Mouse (Mus musculus): Measurements from ENCODE around the gene Unc5a. TPM values are rescaled to one million over a fixed set of nuclear protein-coding genes. Genes with fewer than 3 reads are reported as not detected.

The Unc5a gene
- polyA plus RNA-seq, 1 experiment from 2014 or later, result 12.3 TPM

DNA sequence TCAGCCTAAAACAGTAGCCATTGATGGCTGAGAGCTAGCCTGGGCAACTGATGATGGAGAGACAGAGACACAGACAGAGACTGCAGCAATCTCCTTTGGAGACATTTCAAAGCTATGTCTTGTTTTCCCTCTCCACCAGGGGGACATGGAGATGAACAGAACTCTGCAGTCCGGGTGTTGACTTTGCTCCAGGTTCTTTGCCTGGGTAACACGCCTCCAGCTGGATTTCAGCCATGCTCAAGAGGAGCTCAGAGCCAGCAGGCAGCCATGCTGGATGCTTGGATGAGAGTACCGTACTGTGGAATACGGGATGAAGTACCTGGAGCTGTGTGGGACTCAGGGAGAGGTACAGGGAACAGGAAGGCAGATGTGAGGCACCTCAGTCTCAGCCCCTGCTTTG, 22.6 kb upstream of the Unc5a start:
- ATAC-seq, result no peak
- 54% methylated on average over 4 of the region's 4 CpGs for WGBS
- Histone ChIP-seq H3K9ac (ENCODE audit: low read depth, low read length) (no peak overlapping the region), H3K27me3 (replicated peaks; ENCODE audit: control insufficient read depth, insufficient read depth, low read length) (no peaks in the 10 kb centered on the region), H3K27ac (ENCODE audit: low read depth, low read length) (no peak overlapping the region), H3K36me3 (ENCODE audit: control insufficient read depth, insufficient read depth, low read length) (no peaks in the 10 kb centered on the region), H3K4me1 (ENCODE audit: control insufficient read depth, insufficient read depth, low read depth, low read length) (no peaks in the 10 kb centered on the region; the same call in 1 of the 2 replicates), H3K9me3 (ENCODE audit: control insufficient read depth, low read length) (no peaks in the 10 kb centered on the region), H3K4me3 (ENCODE audit: low read length) (no peak overlapping the region), H3K4me2 (ENCODE audit: low read length) (no peak overlapping the region)

DNA sequence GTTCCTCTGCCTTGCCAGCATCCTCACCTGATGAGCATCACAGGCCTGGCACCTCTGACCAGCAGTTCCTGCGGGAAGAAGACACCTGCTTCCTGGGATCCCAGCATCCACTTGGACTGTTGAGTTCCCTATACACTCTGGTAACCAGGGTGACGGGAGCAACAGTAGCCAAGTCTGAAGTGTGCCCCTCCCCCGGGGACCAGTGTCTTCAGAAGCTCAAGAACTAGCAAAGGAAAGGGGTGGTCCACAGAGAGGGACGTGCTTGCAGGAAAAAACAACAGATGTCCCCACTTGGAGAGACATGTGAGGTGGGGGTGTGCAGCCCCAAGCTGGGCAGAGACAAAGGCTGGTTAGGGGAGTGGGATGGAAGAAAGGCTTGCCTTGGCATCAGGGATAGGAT, 19.1 kb upstream of the Unc5a start:
- no peaks in the 10 kb centered on the region for H3K9me3 ChIP-seq (ENCODE audit: control insufficient read depth, low read length)
- no peaks in the 10 kb centered on the region; the same call in none of the 2 replicates for H3K4me1 ChIP-seq (ENCODE audit: control insufficient read depth, insufficient read depth, low read depth, low read length)
- no peak overlapping the region for H3K4me3 ChIP-seq (ENCODE audit: low read length)
- ATAC-seq, result peak; percentile 41; the same call in 1 of the 2 replicates
- no peaks in the 10 kb centered on the region for H3K36me3 ChIP-seq (ENCODE audit: control insufficient read depth, insufficient read depth, low read length)
- no peak overlapping the region for H3K27ac ChIP-seq (ENCODE audit: low read depth, low read length)
- H3K4me2 ChIP-seq (ENCODE audit: low read length), result no peak overlapping the region
- WGBS, result 26% methylated on average over 4 of the region's 4 CpGs
- no peaks in the 10 kb centered on the region for H3K27me3 ChIP-seq (replicated peaks; ENCODE audit: control insufficient read depth, insufficient read depth, low read length)
- no peak overlapping the region for H3K9ac ChIP-seq (ENCODE audit: low read depth, low read length)

DNA sequence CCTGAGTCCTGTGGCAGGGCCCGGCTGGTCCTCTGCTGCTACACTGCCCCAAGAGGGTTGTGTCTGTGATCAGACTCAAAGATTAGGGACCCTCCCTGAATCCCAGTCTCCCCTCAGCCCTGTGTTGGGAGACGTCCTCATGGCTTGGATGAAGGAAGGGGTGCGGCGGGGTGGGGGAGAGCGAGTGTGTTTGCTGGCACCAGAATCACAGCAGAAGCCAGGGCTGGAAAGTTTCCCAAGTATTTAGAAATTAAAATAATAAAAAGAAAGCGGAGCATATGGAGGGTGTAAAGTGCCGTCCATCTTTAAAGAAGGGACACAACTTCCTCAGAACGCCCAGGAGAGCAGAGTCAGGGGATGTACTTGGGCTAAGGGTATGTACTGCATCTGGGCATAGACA, 14.3 kb upstream of the Unc5a start:
- H3K36me3 ChIP-seq (ENCODE audit: control insufficient read depth, insufficient read depth, low read length), result no peaks in the 10 kb centered on the region
- no peaks in the 10 kb centered on the region for H3K27me3 ChIP-seq (replicated peaks; ENCODE audit: control insufficient read depth, insufficient read depth, low read length)
- no peak for ATAC-seq
- peaks cover 4% of the 10 kb centered on the region for H3K4me1 ChIP-seq (ENCODE audit: control insufficient read depth, insufficient read depth, low read depth, low read length)
- H3K4me3 ChIP-seq (ENCODE audit: low read length), result no peak overlapping the region
- no peak overlapping the region for H3K27ac ChIP-seq (ENCODE audit: low read depth, low read length)
- H3K9ac ChIP-seq (ENCODE audit: low read depth, low read length), result no peak overlapping the region
- H3K9me3 ChIP-seq (ENCODE audit: control insufficient read depth, low read length), result no peaks in the 10 kb centered on the region
- WGBS, result 64% methylated on average over 8 of the region's 8 CpGs
- no peak overlapping the region for H3K4me2 ChIP-seq (ENCODE audit: low read length)

DNA sequence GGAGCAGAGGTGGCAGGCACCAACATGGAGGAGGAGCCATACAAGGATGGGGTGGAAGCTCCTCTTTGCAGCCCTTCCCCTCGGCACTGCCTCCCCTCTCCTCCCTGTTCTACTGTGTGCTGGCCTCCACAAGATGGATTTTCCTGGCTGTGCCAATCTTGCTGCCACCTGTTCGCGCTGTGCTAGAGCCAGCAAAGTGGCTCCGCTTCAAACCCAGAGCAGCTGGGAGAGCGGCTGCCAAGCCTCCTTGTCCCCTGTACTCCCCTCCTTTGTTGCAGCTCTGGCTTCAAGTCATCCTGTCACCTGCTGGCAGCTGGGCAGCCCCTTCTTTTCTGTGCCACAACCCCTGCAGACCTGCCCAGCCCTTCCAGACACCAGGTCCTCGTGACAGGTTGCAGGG, 13.0 kb upstream of the Unc5a start:
- Histone ChIP-seq H3K27me3 (replicated peaks; ENCODE audit: control insufficient read depth, insufficient read depth, low read length) (no peaks in the 10 kb centered on the region), H3K4me2 (ENCODE audit: low read length) (no peak overlapping the region), H3K36me3 (ENCODE audit: control insufficient read depth, insufficient read depth, low read length) (no peaks in the 10 kb centered on the region), H3K9me3 (ENCODE audit: control insufficient read depth, low read length) (no peaks in the 10 kb centered on the region), H3K4me1 (ENCODE audit: control insufficient read depth, insufficient read depth, low read depth, low read length) (peaks cover 4% of the 10 kb centered on the region), H3K9ac (ENCODE audit: low read depth, low read length) (no peak overlapping the region), H3K4me3 (ENCODE audit: low read length) (no peak overlapping the region), H3K27ac (ENCODE audit: low read depth, low read length) (no peak overlapping the region)
- 47% methylated on average over 6 of the region's 6 CpGs for WGBS
- peak; percentile 80 for ATAC-seq

DNA sequence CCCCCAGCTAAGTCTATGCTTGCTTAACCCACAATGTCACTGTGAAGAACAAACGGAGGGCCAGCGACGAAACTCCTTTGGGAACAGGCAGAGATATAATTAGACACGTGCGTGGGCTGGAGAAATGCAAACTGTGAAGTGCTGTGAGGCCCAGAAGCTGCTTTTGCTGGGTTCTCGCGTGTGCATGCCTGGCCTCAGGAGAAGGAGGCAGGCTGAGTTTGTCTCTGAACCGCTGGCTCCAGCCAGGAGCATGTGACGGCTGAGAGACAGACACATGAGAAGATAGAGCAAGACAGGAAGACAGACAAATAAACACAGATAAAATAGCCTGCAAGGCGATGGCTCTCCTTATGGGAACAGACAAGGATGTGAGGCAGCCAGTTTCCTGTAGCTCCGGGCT, 11.3 kb upstream of the Unc5a start:
- H3K4me1 ChIP-seq (ENCODE audit: control insufficient read depth, insufficient read depth, low read depth, low read length), result peaks cover 11% of the 10 kb centered on the region

DNA sequence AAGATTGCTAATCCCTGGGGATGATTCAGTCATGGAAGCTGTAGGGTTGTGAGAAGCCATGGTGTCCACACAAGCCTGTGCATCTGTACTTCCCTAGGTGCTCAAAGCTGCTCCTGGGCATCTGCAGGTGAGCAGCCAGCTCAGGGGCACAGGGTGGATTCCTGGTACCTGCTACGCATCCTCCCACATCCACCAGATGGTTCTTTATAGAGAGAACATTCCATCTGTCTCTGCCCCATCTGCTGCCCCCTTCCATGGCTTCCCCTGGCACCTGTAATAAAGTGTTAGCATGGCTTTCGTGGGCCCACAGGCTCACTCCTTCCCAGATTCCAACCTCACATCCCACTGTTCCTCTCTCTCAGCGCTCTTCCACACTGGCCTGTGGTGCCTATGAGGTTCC, 10.7 kb upstream of the Unc5a start:
- Histone ChIP-seq H3K4me1 (ENCODE audit: control insufficient read depth, insufficient read depth, low read depth, low read length) (peaks cover 11% of the 10 kb centered on the region), H3K27ac (ENCODE audit: low read depth, low read length) (no peak overlapping the region), H3K27me3 (replicated peaks; ENCODE audit: control insufficient read depth, insufficient read depth, low read length) (no peaks in the 10 kb centered on the region), H3K9me3 (ENCODE audit: control insufficient read depth, low read length) (no peaks in the 10 kb centered on the region), H3K4me2 (ENCODE audit: low read length) (no peak overlapping the region), H3K4me3 (ENCODE audit: low read length) (no peak overlapping the region), H3K36me3 (ENCODE audit: control insufficient read depth, insufficient read depth, low read length) (no peaks in the 10 kb centered on the region), H3K9ac (ENCODE audit: low read depth, low read length) (no peak overlapping the region)
- no peak for ATAC-seq
- 90% methylated on average over 3 of the region's 3 CpGs for WGBS

More for the DNA sequence above, 11.3 kb upstream of the Unc5a start:
- Histone ChIP-seq H3K36me3 (ENCODE audit: control insufficient read depth, insufficient read depth, low read length) (no peaks in the 10 kb centered on the region), H3K27ac (ENCODE audit: low read depth, low read length) (no peak overlapping the region), H3K27me3 (replicated peaks; ENCODE audit: control insufficient read depth, insufficient read depth, low read length) (no peaks in the 10 kb centered on the region), H3K9me3 (ENCODE audit: control insufficient read depth, low read length) (no peaks in the 10 kb centered on the region), H3K4me3 (ENCODE audit: low read length) (no peak overlapping the region), H3K9ac (ENCODE audit: low read depth, low read length) (no peak overlapping the region), H3K4me2 (ENCODE audit: low read length) (no peak overlapping the region)
- no peak for ATAC-seq
- WGBS, result 52% methylated on average over 11 of the region's 11 CpGs

DNA sequence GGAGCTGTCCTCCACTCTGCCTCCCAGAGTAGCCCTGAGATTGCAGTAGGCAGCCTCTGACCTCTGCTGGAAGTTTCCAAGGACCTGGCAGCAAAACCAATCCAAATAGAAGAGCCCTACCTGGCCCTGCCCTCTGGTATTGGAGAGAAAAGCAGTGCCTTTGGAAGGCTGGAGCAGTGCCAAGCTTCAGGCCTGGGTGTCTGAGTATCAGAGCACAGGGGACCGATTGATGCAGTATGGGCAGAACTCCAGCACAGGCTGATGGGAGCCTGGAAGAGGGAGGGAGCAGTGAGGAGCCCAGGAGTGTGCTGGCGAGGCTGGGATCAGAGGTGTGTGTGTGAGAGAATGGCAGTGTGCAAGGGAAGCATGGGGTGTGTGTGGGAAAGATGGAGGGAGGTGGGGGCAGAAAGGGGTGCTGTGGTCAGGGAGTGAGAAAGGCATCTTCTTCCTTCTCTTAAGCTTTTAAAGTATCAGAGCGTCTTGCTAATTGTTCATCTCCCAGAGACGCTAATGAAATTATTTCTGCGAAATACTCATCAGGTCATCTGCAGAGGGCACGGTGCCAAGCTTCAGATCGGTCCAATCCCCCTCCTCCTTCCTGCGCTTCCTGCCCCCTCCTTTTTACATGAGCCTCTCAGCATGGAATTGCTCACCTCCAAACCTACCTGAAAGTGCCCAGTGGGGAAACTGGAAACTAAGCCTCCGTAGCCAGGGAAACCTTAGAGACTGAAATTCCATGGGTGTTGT, 4.6 kb upstream of the Unc5a start:
- H3K4me3 ChIP-seq (ENCODE audit: low read length), result no peak overlapping the region
- H3K9me3 ChIP-seq (ENCODE audit: control insufficient read depth, low read length), result no peaks in the 10 kb centered on the region
- H3K4me1 ChIP-seq (ENCODE audit: control insufficient read depth, insufficient read depth, low read depth, low read length), result peaks cover 29% of the 10 kb centered on the region
- WGBS, result 35% methylated on average over 9 of the region's 9 CpGs
- no peaks in the 10 kb centered on the region for H3K36me3 ChIP-seq (ENCODE audit: control insufficient read depth, insufficient read depth, low read length)
- peaks cover 2% of the 10 kb centered on the region; the same call in 1 of the 2 replicates for H3K27me3 ChIP-seq (replicated peaks; ENCODE audit: control insufficient read depth, insufficient read depth, low read length)
- H3K9ac ChIP-seq (ENCODE audit: low read depth, low read length), result peak overlapping the region; percentile 23; the same call in 1 of the 2 replicates
- H3K4me2 ChIP-seq (ENCODE audit: low read length), result no peak overlapping the region
- no peak overlapping the region for H3K27ac ChIP-seq (ENCODE audit: low read depth, low read length)
- ATAC-seq, result peak; percentile 9; the same call in 1 of the 2 replicates

DNA sequence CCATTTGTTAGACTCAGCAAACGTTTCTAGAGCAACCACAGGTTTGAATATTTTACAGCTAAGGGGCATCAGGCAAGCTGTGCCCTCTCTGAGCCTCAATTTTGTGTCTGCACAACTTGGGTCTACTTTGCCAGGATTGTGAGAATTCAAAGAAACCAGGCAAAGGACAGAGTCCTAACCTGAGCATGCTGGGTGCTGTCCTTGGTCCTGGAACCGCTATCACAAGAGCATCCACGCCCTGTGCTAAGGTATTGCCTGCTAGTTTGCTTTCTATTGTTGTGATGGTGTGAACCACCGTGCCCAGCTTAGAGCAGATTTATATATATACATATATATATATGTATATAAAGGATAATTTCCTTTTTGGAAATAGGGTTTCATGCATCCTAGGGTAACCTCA, 3.9 kb upstream of the Unc5a start:
- 18% methylated on average over 4 of the region's 4 CpGs for WGBS
- no peak for ATAC-seq
- H3K9ac ChIP-seq (ENCODE audit: low read depth, low read length), result no peak overlapping the region
- no peaks in the 10 kb centered on the region for H3K9me3 ChIP-seq (ENCODE audit: control insufficient read depth, low read length)
- H3K4me1 ChIP-seq (ENCODE audit: control insufficient read depth, insufficient read depth, low read depth, low read length), result peaks cover 31% of the 10 kb centered on the region
- no peak overlapping the region for H3K27ac ChIP-seq (ENCODE audit: low read depth, low read length)
- no peak overlapping the region for H3K4me2 ChIP-seq (ENCODE audit: low read length)
- no peaks in the 10 kb centered on the region for H3K36me3 ChIP-seq (ENCODE audit: control insufficient read depth, insufficient read depth, low read length)
- H3K4me3 ChIP-seq (ENCODE audit: low read length), result no peak overlapping the region
- H3K27me3 ChIP-seq (replicated peaks; ENCODE audit: control insufficient read depth, insufficient read depth, low read length), result peaks cover 2% of the 10 kb centered on the region; the same call in 1 of the 2 replicates

DNA sequence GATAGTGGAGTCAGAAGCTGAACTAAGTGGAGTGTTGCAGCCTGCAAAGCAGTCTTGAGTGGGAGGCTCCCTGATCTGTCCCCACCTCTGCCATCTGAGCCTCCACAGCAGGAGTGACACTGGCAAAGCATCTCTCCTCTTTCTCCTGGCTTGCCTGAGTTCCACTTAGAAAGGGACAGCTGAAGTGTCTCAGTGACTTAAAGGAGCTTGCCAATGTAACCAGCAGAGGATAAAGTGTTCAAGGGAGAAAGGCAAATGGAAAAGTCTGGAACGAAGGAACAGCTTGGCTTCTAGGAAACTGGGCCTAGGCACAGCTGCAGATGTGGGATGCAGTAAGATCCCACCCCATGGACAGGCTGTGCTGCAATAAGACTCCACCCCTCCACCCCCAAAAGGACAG, 2.8 kb upstream of the Unc5a start:
- no peak for ATAC-seq
- peaks cover 41% of the 10 kb centered on the region for H3K4me1 ChIP-seq (ENCODE audit: control insufficient read depth, insufficient read depth, low read depth, low read length)

More for the DNA sequence above, 2.8 kb upstream of the Unc5a start:
- Histone ChIP-seq H3K27me3 (replicated peaks; ENCODE audit: control insufficient read depth, insufficient read depth, low read length) (peaks cover 2% of the 10 kb centered on the region), H3K4me3 (ENCODE audit: low read length) (no peak overlapping the region), H3K9me3 (ENCODE audit: control insufficient read depth, low read length) (no peaks in the 10 kb centered on the region), H3K27ac (ENCODE audit: low read depth, low read length) (no peak overlapping the region), H3K36me3 (ENCODE audit: control insufficient read depth, insufficient read depth, low read length) (no peaks in the 10 kb centered on the region), H3K4me2 (ENCODE audit: low read length) (no peak overlapping the region), H3K9ac (ENCODE audit: low read depth, low read length) (no peak overlapping the region)
- 73% methylated on average over 1 of the region's 1 CpGs for WGBS

Data from hindbrain, embryonic 16.5 days (tissue).